Mouse (Mus musculus) ovary, adult 18-20 months (tissue): ENCODE results near the gene Kif11.

ENCODE experiments used
- DNase-seq: peaks from one replicate; pipeline ENCODE4 v3.0.0; 2022; ENCODE audit warnings: low spot score, mixed read lengths

Gene Kif11

DNA sequence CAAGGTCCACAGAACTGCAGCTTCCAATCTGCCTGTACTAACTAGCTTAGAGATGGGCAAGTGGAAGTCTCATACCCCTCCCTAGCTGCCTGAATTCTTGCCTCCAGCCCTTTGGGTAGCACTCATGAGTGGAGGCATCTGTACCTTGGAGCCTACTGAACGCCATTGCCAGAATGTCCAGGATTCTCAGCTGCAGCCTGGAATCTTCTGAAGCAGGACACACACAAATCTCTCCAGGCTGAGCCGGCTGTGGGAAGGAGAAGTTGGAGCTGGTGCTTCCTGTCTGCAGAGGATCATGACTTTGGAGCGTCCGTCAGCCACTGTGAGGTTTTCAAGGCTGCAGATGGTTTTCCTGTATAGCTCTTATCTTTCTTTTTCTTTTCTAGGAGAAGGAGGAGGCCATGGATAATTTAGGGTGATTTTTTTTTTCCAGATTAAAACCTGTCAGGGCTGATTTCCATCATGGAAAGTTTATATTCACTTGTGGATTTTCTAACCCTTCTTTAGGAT lies 67.5 kb downstream of the Kif11 start:
- no peak for DNase-seq

DNA sequence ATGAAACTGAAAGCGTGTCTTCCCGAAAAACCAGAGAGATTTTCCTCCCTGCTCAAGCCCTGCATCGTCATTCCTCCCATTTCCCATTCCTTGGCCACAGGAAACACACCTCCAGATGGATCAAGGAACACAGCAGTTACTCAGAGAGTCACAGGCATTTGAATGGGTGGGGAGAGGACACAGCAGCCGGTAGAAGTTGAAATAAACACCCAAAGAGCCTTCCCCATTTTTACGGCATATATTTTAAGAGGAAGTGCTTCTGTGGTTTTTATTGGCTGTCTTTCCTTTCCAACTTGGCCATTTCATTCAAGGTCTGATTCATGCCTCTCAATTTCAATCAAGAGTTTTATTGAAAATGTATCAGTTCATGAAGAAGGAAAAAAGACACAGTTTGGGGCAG lies 72.0 kb downstream of the Kif11 start:
- DNase-seq = no peak

DNA sequence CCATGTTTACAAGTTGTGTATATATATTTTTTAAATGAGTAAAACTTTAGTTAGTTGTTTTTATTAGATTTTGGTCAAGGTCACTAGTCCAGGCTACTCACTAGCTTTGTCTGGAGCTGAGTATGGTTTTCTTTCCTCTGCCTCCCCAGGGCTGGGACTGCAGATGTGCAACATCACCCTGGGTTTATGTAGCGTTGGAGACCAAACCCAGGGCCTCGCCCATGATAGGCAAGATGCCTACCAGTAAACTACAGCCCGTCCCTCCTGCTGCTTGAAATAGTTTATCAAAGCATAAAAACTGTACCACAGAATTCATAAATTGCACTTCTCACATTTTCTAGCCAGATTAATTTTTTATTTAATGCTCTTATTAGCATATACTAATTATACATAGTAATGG lies 73.0 kb downstream of the Kif11 start:
- DNase-seq = no peak

DNA sequence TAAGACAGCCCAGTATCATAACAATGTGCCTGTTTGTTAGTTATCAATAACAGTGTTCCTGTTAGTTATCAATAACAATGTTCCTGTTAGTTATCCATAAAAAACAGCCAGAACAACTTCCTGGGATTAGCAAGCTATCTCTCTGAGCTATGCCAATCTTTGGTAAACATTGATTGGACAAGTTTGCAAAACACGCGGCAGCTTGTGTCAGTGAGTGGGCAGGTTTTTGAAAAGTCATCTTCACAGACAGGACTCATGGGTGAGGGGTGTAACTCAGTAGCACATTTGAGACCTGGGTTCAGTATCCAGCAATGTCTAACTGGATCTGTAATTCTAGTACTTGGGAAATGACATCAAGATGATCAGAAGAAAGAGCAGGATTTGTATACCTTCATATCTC lies 79.3 kb downstream of the Kif11 start:
- no peak for DNase-seq

DNA sequence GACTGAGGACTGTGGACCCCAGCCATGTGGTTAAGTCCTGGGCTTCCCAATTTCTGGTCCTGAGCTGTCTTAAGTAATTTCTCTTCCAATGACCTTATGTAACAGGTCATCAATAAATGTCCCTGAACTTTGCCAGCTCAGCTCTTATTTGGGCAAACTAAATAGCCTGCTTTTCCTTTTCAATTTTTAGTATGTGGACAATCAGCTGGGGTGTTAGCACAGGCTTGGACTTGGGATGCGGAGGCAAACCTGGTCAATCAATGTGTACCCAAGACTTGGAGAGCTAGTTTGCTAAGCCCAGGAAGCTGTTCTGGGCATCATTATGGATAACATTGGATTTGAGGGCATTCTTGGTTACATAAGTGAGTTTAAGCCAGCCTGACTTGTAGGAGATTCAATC lies 79.8 kb downstream of the Kif11 start:
- no peak for DNase-seq

DNA sequence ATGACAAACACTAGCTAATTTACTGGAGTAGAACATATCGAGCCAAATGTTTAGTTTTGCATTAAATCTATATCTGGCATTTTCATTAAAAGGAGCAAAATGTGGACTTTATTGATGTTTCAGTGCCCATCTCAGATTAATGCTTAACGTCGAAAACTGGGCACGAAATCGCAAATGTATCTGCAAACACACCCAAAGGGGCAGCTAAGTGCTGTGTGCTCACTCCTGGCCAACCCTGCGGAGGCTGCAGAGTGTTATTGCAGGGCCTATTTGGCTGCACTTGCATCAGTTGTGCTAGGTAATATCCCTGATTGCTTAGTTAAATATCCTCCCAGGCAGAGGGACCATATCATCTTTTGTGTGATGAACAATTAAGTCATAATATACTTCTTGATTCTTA lies 81.8 kb downstream of the Kif11 start:
- DNase-seq = no peak

DNA sequence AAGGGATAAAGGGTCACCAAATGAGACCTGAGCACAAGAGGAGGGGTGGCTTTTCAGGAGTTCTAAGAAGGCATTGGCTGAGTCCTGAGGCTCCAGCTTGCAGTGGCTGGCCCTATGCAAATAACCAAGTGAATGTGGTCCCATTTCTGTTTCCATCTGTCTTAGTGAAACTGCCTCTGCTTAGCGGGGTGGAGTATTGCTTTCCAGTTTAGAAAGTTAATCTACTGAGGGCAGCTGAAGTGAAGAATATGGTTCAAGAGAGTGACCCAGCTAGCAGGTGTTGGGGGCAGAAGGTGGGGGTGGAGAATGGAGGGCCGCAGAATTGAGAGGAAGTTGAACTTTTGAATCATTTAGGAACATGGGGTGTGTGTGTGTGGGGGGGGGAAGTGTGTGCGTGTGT lies 90.2 kb downstream of the Kif11 start:
- DNase-seq = no peak

DNA sequence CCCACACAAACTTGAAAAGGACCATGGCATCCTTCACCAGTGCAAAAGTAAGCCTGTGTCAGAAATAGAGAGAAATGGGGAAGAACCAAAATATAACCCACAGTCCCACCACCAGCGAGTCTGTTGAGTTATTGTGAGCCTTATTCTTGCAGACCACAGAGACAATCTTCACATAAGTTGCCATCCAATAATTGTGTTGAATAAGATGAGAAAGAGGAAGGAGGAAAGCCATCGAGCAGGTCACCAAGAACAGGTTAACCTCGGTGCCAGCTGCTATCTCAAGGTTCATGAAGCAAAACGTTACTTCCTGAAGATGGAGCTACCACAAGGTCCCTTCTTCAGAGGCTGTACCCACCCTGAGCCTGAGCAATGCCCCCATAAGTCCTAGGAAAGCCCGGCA lies 90.8 kb downstream of the Kif11 start:
- DNase-seq = no peak

DNA sequence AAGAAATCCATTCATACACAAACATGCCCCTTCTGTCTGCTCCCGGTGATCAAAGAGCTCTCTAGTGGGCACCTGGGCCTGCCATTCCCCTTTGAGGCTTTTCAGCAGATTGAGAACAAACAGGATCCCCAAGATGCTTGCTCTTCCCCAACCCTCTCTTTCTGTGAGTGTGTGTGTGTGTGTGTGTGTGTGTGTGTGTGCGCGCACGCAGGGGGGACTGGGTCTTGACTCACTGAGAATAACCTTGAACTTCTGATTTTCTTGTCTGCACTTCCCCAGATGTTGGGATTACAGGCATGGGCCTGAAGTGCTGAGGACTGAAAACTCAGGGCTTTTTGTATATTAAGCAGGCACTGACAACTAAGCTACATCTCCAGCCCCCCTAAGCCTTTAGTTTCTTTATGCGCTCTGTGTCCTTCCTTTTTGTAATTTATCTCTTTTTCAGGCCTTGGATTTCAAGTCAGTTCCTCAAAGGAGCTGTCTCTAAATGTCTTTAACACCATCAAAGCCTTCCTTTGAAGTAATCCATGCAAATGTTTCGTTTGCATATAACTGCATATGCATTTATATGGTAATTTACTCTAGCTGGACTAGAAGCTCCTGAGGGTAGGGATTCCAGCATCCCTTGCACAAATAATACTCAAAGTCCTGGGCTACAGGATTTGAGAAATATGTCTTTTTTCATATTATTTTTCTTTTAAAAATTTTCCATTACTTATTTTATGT lies 92.8 kb downstream of the Kif11 start:
- DNase-seq = no peak
